Mouse (Mus musculus) layer of hippocampus, adult 18-20 months (tissue): ENCODE measurements around the gene Chml. TPM values are rescaled to one million over a fixed set of nuclear protein-coding genes. Genes with fewer than 3 reads are reported as not detected.

Source experiments
- DNase-seq, 2 experiments: peaks; one replicate each; pipeline ENCODE4 v3.0.0; 2022; ENCODE audit warnings: low spot score in 2 of 2
- long read RNA-seq: library from polyadenylated mRNA; stranded (forward); transcript quantifications from one replicate; pipeline ENCODE4 v2.0.0, GENCODE M21; 2021
- total RNA-seq, 2 experiments: library from RNA; stranded (reverse); gene quantifications; 2 replicates each; pipeline ENCODE4 v1.2.3; 2021

The Chml gene
- 1 to 10 TPM; 3.5 to 4.7 TPM for total RNA-seq
- long read RNA-seq, full-length matches to known transcripts: 6 of 8 reads
- long read RNA-seq, partial matches to known transcripts: 0 of 8 reads
- long read RNA-seq, other reads (novel, unspliced or antisense): 2 of 8 reads

DNA sequence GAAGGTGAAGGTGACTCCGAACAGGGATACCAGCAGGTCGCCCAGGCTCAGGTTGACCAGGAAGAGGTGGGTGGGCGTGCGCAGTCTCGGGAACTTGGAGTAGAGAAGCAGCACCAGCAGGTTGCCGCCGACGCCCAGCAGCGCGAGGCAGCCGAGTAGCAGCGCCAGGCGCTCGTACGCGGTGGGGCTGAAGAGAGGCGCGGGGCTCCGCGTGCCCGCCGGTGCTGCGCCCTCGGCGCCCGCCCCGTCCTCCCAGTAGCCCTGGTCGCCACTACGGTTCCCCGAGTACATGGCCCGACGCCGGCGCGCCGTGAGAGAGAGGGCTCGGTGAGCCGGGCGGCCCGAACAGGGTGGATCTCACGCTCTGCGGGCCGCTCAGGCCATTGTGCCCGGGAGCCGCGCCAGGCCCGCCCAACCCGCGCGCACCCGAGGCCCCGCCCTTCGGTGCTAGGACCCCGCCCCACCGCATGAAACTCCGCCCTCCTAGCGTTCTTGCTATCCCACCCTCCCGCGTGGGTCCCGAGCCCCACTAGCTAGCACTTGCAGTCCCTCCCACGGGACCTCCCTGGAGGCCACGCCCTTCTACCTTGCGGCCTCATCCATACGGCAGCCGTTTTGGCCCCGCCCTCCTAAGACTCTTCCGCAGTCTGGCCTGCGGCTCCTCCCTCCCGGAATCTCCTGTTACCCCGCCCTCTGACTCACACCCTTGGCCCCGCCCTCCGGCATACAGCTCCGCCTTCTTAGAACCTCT lies at the start of gene Chml, which contains the start of gene Opn3:
Gene Chml, minus strand, starts transcription at position 656 of the 751 bp plus-strand sequence.
Gene Opn3, minus strand, starts transcription at position 531 of the 751 bp plus-strand sequence.
- DNase-seq: peak; percentile 92 to 96

DNA sequence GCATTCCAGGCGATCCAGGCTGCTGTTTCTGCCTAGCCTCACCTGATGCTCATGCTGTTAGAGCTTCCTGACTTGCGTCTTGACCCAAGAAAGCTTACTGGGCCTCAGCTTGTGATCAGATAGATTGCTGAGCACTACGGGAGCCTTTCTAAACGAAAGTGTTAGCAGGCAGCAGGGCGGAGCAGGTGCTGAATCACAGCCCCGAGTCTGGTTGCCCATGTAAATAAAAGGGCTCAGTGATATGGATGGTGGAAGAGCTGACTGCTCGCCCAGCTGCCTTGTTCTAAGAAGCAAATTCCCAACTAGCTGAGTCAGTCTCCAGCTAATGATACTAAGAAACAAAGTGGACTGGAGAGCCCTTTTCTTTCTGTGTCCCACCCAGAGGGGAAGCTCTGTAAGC lies 33.1 kb upstream of the Chml start:
- no peak for DNase-seq

DNA sequence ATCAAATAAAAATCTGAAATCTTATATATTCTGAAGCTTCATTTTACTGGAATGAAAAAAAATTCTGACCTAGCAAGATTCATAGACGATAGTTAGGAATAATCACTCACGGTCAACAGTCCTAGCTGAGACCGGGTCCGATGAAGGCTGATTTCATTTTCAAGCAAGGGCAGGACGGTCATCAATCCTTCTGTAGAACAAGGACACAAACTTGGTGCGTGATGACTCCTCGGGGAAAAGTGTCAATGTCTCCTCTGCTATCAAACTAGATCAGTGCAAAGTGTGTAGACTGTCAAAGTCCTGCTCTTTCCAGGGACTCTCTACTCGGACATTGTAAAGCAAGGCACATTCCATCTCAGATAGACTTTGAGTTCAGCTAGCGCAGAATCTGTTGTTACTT lies 24.1 kb upstream of the Chml start:
- no peak for DNase-seq

DNA sequence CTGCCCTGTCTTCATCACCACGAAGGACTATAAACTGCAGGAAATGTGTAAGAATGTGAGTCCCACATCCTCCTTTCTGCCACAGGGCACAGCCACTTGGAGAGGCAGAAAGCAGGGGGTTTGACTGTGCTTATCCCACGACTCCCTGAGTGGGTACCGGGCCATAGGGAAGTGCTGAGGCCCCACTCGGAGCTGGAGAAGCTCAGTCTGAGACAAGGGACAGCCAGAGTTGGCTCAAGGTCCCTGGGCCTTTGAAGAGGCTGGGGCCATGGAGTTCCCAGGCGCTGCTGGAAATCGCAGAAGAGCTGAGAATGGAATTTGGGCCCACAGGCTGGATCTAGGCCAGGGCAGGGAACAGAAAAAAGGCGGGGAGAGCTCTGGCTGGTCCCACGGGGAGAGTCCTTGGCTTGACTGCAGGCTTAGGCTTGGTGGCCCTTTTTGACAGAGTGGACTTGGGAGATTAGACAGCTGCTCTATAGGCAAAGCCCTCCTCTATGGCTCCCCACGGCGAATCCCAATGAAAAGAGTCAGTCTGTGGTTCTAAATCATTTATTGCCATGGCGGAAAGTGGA lies 19.7 kb upstream of the Chml start:
- DNase-seq: no peak

DNA sequence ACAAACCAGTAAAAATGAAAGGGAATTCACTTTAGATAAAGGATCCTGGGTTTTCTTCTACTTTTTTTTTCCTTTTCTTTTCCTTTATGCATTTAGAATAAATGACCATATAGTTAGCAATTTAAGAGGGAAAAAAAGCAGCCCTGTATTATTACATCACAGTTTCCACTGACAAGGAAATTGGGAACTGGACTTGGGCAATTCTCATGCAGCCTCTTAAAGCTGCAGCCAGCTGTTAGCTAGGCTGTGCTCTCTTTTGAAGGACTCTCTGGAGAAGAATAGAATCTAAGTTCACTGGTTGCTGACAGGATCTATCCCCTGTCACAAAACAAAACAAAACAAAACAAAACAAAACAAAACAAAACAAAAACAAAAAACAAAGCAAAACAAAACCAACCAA lies 15.3 kb upstream of the Chml start:
- DNase-seq: no peak

DNA sequence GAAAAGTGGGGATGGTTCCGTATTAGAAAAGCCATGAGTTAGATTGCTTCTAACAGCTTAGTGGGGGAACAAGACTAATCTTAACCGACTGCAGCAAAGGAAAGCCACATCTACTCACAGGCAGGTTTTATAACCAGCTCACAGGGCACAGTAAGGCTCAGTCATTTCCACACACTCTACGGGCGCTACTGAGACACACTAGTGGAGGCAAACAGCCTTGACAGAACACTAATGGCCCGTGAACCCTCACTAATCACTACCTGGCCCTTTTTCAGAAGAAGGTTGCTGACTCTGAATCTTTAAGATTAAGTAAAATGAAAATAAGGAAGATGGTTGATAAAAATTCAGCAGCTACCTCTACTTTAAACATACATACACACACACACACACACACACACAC lies 14.9 kb upstream of the Chml start:
- no peak for DNase-seq

DNA sequence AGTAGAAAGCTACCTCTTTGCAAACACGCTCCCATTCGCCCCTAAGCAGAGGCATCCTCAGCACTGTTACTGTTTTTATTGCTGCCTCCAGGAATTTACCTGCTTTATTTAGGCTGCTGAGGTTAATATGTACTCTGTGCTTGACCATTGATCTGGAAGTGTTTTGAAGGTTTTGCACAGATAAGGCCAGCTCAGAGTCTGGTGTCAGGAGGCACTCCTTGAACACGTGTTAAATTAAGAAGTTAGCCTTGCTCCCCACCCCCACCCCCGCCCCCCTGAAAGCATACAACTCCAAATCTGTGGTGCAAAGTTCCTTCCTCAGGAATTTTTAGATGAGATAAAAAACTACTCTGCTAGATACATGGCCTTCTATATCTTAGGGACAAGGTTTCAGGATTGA lies 8.4 kb upstream of the Chml start:
- no peak for DNase-seq

DNA sequence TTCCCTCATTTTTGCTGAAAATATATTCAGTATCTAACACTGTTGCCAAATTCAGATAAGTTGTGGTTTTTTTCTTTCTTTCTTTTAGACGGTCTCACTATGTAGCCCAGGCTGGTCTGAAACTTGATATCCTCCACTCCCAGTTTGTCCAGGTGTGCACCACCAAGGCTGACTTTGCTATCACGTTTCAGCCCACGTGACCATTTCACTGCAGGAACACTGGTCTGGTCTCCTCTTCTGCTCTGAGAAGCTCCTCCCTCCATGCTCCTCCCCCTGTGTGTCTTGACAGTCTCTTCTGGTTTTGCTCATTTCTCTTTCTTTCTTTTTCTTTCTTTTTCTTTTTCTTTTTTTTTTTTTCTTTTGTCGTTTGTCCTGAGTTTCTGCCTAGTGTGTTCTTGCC lies 7.1 kb upstream of the Chml start:
- no peak for DNase-seq

DNA sequence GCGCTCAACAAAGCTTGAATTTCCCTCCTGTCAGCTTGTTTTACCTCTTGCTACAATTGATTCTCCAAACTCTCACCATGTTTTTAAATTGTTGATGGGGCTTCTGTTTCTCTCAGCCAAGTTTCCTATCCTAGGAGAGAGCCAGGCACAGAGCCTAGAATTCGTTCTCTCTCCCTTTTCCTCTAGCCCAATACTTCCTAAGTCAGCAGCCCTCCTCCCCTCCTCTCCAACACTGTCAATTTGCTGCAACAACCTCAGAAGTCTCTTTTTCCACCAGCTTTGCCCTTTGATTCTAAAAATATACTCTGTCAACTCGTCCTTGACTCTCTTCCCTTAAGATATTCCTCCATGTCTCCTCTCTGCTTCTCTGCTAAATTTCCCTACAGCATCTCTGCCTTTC lies 6.7 kb upstream of the Chml start:
- DNase-seq: no peak

DNA sequence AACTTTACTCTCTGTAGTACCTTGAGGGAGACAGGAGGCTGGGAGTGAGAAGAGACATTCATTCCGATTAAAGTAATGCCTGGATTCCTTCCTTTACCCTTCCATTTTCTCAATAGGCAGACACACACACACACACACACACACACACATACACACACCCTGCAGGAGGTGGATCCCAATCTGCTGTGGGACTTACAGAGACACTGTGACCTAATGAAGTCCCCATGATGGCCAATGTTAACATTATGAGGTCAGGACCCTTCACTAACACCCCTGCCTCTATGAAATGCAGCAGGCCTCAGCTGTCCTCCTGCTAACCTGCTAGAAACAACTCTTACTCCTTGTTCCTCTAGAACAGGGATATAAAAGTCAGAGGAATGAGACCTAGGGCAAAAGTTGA lies 5.6 kb upstream of the Chml start, which contains the start of gene Wdr64:
Gene Wdr64, plus strand, starts transcription at position 301 of the 400 bp plus-strand sequence.
- DNase-seq: no peak

DNA sequence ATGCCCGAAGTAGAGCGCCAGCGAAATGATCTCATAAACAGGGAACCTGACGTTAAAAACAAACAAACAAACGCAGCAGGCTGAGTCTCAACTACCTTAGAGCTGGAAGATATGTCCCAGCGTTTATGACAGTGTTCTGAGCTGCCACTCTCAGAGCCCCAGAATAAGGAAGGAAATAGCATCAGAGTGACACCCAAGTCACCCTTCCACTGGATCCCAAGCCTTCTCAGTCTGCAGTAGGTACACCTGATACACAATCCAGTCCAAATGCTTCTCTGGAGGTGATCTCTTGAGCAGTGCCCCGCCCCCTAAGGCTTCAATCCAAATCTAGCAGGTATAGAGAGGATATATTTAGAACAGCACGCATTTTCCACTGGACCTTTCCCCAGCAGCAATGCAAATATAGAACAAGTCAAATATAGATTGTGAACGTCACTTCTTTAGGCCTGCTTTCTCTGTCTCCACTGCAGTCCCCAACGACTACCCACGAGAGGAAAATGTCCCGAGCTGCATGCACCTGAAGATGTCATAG lies 794 bp upstream of the Chml start:
- DNase-seq: no peak

DNA sequence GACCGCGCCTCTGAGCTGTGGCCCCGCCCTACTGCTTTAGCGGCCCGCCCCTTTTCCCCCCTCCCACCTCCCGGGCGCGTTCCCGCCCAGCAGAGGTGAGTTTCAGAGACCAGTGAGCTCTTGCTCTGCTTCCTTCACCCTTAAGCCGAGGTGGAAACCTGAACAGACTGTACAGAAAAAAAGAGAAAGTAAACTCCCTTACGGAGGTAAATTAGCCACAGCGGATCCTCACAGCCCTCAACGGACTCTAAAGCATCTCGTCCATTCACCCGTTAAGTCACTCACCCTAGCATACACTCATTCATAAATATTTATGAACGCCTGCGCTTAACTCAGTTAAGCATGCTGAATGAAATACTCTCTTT lies 278 bp upstream of the Chml start:
- DNase-seq: no peak

DNA sequence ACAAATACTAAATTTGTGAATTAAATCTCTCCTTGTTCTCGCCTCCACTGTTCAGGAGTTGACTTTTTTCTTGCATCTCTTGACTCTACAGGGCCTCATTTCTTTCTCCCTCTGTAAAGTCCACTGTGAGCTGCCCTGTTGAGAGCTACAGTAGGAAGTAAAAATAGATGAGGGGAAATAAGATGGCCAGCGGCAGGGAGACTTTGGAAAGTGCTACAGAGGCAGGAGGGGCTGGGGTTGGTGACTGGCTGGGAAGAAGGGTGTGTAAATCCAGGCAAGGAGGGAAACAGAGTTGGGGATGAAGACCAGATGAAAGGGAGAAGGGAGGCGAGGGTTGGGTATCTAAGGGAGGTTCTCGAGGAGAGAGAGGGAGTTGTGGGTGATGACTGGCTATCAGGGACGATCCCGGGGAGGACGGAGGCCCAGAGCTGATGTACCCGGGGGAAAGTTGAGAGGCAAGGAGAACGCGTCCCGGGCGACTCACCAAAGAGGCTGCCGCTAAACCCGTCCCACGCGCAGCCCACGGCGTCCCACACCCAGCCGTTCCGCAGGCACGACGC lies 935 bp downstream of the Chml start:
- DNase-seq: no peak

DNA sequence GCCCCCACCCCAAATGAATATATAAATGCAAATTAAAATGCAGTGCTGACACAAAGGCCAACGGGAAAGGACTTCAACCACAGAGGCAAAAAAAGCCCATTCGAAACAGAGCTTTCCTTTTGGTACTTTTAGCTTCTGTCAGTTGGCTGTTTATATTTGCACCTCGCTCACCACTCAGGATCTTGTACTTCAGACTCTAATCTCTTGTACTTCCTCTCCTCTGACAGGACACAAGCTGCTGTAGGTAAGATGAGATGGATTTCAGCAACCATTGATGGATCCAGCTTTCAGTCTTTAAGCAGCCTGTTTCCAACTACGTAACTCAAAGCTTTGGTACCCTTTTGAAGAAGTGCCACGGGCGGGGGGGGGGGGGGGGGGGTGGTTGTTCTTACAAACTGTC lies 11.7 kb downstream of the Chml start:
- no peak for DNase-seq

DNA sequence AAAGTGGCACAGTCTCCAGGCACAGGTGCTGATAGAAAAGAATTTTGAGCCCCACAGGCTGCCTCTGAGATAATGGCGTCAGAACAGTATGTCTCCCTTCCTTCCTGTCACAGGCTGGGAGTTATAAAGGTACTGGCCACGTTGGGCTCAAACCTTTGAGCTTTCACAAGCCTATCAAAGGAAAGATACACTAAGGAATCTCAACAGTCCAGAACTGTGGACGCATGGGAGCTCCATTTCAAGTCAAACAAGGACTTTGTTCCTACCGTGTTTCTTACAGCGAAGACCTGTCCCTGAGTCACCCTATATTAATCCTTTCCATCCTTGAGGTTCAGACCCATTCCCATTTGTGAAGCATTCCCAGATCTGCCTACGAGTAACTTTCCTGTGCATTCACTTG lies 15.2 kb downstream of the Chml start:
- DNase-seq: no peak

DNA sequence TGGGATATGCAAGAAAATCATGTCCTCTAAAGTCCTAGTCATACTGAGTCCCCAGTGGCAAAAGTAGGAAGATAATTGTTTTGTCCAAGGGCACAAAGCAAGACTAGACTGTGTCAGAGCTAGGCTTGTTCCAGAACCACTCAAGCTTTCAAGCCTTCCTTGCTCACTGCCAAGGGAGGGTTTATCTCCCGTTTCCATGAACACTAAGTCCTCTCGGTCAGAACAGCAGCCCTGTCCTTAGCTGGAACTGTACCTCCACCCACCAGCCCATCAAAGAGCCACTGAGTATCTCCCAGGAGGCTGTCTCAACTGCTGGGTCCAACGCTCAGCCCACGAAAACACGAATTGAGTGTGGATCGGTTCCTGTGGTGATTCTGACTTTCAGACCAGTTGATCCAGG lies 17.6 kb downstream of the Chml start:
- no peak for DNase-seq

DNA sequence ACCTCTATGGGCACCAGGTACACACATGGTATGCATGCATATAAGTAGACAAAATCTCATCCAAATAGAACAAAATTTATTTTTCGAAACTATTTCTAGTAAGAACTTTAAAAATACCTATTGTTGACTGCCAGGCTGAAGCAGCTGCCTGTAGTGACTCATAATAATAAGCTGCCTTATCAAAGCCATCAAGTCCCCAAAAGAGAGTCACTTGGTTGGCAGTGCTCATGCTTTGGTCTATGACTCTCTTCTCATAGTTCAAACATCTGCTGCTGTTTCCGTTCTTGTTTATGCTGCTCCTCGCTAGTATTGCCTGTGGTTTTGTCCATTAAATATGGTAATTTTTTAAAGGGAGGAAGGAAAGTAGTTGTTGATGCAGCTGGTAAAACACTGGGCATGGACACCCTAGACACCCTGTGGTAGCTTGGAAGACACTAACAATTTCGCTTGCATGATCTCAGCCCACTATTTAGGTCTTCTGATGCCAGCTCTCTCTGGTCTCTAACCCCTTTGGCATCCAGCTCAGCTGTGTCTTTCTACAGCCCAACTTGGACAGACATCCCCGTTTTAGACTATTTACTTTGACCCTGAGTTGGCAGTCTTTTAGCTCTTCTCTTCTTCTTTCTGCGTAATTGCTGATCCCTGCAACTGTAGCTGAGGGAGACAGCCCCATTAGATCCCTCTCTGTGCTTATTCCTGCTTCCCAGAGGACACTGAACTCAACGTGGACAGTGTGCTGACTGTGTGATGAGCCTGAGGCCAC lies 19.0 kb downstream of the Chml start:
- DNase-seq: no peak

DNA sequence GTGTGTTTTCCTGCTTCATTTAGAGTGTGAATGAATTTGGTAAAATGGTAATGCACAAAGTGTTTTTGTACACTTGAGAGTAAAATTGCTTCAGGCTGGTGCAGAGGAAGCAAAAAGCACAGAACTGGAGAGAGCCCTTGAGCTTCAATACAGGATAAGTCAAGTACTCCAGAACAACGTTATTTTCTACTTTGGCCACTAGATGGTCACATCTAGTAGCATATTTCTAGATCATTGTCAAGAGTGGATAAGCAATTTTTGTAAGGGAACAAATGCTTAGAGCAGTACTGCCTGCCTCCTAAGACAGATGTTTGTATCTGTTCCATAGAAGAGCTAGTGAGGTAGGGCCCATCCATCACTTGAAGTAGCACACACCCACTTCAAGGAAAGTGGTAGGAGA lies 21.1 kb downstream of the Chml start:
- DNase-seq: no peak

DNA sequence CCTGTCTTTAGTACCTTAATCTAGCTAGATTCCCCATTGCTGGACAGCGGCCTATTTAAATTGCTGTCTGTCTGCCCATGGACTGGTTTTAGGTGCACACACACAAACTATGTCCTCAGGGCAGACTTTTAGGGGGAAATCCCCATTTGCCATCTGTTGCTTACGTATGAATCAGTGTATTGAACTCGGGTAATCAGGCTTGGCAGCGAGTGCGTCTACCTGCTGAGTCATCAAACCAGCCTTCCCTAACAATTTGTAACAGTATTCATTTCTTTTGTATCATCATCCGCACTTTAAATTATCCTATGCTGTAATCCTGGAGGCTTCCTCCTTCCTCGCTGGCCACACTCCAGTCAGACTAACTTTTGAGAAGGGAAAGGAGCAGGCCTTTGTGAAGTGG lies 22.7 kb downstream of the Chml start:
- no peak for DNase-seq

DNA sequence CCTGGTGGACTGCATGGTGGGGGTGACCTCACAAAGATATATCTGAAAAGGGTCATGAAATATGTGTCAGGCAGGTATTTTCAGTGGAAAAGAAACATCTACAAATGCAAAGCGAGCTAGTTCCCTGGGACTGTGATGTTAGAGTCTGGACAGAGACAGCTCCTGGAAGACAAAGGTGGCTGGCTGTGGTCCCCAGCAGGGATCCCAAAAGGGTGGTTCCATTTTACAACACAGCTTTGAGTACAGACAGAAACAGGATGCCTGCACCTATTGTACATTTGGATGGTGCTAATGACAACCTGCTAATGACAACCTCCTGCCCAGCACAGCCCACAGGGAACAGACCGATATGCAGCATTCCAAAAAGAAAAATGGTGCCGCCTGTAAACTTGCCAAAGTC lies 23.2 kb downstream of the Chml start:
- no peak for DNase-seq

DNA sequence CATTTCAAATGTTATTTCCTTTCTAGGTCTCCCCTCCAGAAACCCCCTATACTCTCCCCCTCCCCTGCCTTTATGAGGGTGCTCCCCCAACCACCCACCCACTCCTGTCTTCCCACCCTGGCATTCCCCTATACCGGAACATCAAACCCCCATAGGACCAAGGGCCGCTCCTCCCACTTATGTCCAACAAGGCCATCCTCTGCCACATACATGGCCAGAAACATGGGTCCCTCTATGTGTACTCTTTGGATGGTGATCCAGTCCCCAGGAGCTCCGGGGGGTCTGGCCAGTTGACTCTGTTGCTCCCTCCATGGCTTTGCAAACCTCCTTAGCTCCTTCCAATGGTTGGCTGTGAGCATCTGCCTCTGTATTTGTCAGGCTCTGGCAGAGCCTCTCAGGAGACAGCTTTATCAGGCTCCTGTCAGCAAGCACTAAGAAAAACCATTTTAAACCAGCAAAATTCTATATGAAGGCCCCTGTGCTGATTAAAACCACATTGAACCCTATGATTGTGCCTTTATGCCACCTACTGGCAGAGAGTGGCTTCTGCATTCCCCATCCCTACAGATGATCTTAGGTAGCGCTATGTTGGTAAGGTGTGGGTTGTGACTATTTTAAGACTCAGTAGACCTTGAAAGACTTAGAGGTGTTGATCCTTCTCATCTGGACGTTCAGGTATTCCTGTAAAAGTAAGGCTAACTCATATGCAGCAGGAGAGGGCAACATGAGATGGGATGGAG lies 23.9 kb downstream of the Chml start:
- DNase-seq: peak in 1 of 2 experiments; percentile 43
